Comparison of ENCODE assay signal across 9 mouse cellular contexts in the genomic region with DNA sequence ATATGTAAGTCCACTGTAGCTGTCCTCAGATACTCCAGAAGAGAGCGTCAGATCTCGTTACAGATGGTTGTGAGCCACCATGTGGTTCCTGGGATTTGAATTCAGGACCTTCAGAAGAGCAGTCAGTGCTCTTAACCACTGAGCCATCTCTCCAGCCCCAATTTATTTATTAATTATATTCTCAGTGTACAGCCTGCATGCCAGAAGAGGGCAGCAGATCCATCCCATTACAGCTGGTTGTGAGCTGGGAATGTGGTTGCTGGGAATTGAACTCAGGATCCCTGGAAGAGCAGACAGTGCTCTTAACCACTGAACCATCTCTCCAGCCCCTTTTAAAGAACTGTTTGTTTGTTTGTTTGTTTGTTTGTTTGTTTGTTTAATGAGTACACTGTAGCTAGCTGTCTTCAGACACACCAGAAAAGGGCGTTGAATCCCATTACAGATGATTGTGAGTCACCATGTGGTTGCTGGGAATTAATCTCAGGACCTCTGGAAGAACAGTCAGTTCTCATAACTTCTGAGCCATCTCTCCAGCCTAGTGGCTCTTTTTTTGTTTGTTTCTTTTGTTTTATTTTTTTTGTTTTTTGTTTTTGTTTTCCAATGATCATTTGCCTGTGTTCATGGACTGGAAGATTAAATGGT. TPM values are rescaled to one million over a fixed set of nuclear protein-coding genes. Genes with fewer than 3 reads are reported as not detected.
DNase-seq lines count a peak whose midpoint lies in the region; ATAC-seq and TF ChIP-seq lines count a peak whose summit lies in the region.
"Not testable (repeated sequence)": the region's sequence is repeated elsewhere in the genome, so short reads cannot be mapped to it uniquely, and the experiment has no call there.
"Had no signal": no experiment of that assay in that cellular context is flagged by ENCODE, and none has a peak within 500 bp of the region (broad histone marks: within the 10 kb centered on the region; RNA-seq: fewer than 3 reads in every experiment).

No protein-coding gene starts in this region.

- not testable (repeated sequence) for H3K9ac ChIP-seq in forebrain, postnatal 0 days; liver, embryonic 12.5 days; stomach, postnatal 0 days (ENCODE audit: low read length)

- H3K4me3 ChIP-seq in forebrain, postnatal 0 days (ENCODE audit: low read depth, low read length); kidney, adult 2 months (ENCODE audit: insufficient read depth, low read depth, low read length); liver, embryonic 12.5 days; stomach, postnatal 0 days (ENCODE audit: low read depth, low read length): not testable (repeated sequence)

- 79% methylated on average over 3 of the region's 3 CpGs for WGBS in forebrain, postnatal 0 days
- 89% methylated on average over 3 of the region's 3 CpGs for WGBS in kidney, adult 2 months
- WGBS in liver, embryonic 12.5 days (ENCODE audit: insufficient replicate concordance), result 73% methylated on average over 3 of the region's 3 CpGs
- 52% methylated on average over 3 of the region's 3 CpGs for WGBS in stomach, postnatal 0 days

- not testable (repeated sequence) for H3K9me3 ChIP-seq in forebrain, postnatal 0 days (ENCODE audit: low read length); liver, embryonic 12.5 days (replicated peaks); stomach, postnatal 0 days (ENCODE audit: control insufficient read depth, low read length)

- not testable (repeated sequence) for TF ChIP-seq POLR2A in kidney, adult 2 months (IDR thresholded peaks at IDR 0.05; ENCODE audit: low read depth, low read length)

- TF ChIP-seq CTCF in forebrain, postnatal 0 days (IDR thresholded peaks at IDR 0.05; ENCODE audit: low read depth), result peak; percentile 43
- peak; percentile 63 for TF ChIP-seq CTCF in kidney, adult 2 months (conservative IDR thresholded peaks at IDR 0.05; ENCODE audit: insufficient read depth, insufficient read length, low read depth, low read length)
- TF ChIP-seq CTCF in stomach, postnatal 0 days (IDR thresholded peaks at IDR 0.05; ENCODE audit: low read depth), result peak; percentile 73

- not testable (repeated sequence) for H3K4me2 ChIP-seq in forebrain, postnatal 0 days (ENCODE audit: low read depth); liver, embryonic 12.5 days; stomach, postnatal 0 days (replicated peaks; ENCODE audit: low read depth)

- DNase-seq in 3134 (ENCODE audit: extremely low read depth, insufficient read length, low spot score), result peak; percentile 50
- DNase-seq in ES-CJ7 (ENCODE audit: low read depth, low spot score), result peak; percentile 44
- peak; percentile 38 for DNase-seq in brain, adult 2 months (ENCODE audit: low read depth, low spot score)
- DNase-seq in forebrain, postnatal 0 days, result not testable (repeated sequence)
- peak; percentile 49 for DNase-seq in kidney, adult 2 months
- DNase-seq in lung, postnatal 36 days, result peak; percentile 62
- DNase-seq in stomach, postnatal 0 days (ENCODE audit: low spot score), result peak; percentile 52

- TF ChIP-seq EP300 in stomach, postnatal 0 days (optimal IDR thresholded peaks at IDR 0.05), result not testable (repeated sequence)

- H3K36me3 ChIP-seq in forebrain, postnatal 0 days (ENCODE audit: insufficient read depth); kidney, adult 2 months (ENCODE audit: control insufficient read depth, insufficient read depth, low read length); liver, embryonic 12.5 days; stomach, postnatal 0 days (ENCODE audit: control insufficient read depth, insufficient read depth, low read length): not testable (repeated sequence)

- H3K27ac ChIP-seq in forebrain, postnatal 0 days (ENCODE audit: low read depth, low read length); kidney, adult 2 months (ENCODE audit: insufficient read depth, low read depth, low read length); stomach, postnatal 0 days (replicated peaks): not testable (repeated sequence)
- H3K27ac ChIP-seq in liver, embryonic 12.5 days, result peak overlapping the region; percentile 83; the same call in 1 of the 2 replicates

- ATAC-seq in forebrain, postnatal 0 days; liver, embryonic 12.5 days; stomach, postnatal 0 days (ENCODE audit: low FRiP score, low TSS enrichment): not testable (repeated sequence)

- not testable (repeated sequence) for H3K4me1 ChIP-seq in forebrain, postnatal 0 days (ENCODE audit: insufficient read depth); kidney, adult 2 months (ENCODE audit: control insufficient read depth, insufficient read depth, low read length); stomach, postnatal 0 days (replicated peaks; ENCODE audit: control insufficient read depth, insufficient read depth)
- peaks cover 48% of the 10 kb centered on the region for H3K4me1 ChIP-seq in liver, embryonic 12.5 days

- H3K27me3 ChIP-seq in forebrain, postnatal 0 days (ENCODE audit: insufficient read depth, low read length); kidney, adult 2 months (replicated peaks; ENCODE audit: control insufficient read depth, insufficient read depth, low read length); liver, embryonic 12.5 days (replicated peaks); stomach, postnatal 0 days (ENCODE audit: control insufficient read depth, insufficient read depth, low read length): not testable (repeated sequence)

RNA-seq across cellular contexts. Expression of a gene that starts 13.6 kb away (rescaled TPM):
- 118 and 119 TPM in 2 replicates for total RNA-seq in forebrain, postnatal 0 days (2014; rRNA removed)
- 122 TPM in 2 replicates for polyA plus RNA-seq in forebrain, postnatal 0 days (2015; fragmentation: Nextera tagmentation; extraction: Ambion mirVana)
- 108 and 114 TPM in 2 replicates for polyA plus RNA-seq in kidney, adult 2 months (2012; rRNA removed)
- 49.5 and 51.4 TPM in 2 replicates for polyA plus RNA-seq in liver, embryonic 12.5 days (2016; fragmentation: Nextera tagmentation; extraction: Ambion mirVana)
- polyA plus RNA-seq in stomach, postnatal 0 days (2015; fragmentation: Nextera tagmentation; extraction: Ambion mirVana), result 81.9 and 82.0 TPM in 2 replicates

RNA-seq across cellular contexts. Expression of a gene that starts 30.5 kb away (rescaled TPM):
- total RNA-seq in forebrain, postnatal 0 days (2014; rRNA removed), result 87.9 and 94.4 TPM in 2 replicates
- polyA plus RNA-seq in forebrain, postnatal 0 days (2015; fragmentation: Nextera tagmentation; extraction: Ambion mirVana), result 87.3 and 87.8 TPM in 2 replicates
- 15.4 and 27.5 TPM in 2 replicates for polyA plus RNA-seq in kidney, adult 2 months (2012; rRNA removed)
- polyA plus RNA-seq in liver, embryonic 12.5 days (2016; fragmentation: Nextera tagmentation; extraction: Ambion mirVana), result 12.6 TPM in 2 replicates
- polyA plus RNA-seq in stomach, postnatal 0 days (2015; fragmentation: Nextera tagmentation; extraction: Ambion mirVana), result 45.9 and 65.4 TPM in 2 replicates

RNA-seq across cellular contexts. Expression of a gene that starts 45.9 kb away (rescaled TPM):
- total RNA-seq in forebrain, postnatal 0 days (2014; rRNA removed), result 0.10 TPM in 1 of 2 replicates, not detected in the other
- 0.80 and 1.1 TPM in 2 replicates for polyA plus RNA-seq in forebrain, postnatal 0 days (2015; fragmentation: Nextera tagmentation; extraction: Ambion mirVana)
- 6.6 and 8.1 TPM in 2 replicates for polyA plus RNA-seq in kidney, adult 2 months (2012; rRNA removed)
- polyA plus RNA-seq in liver, embryonic 12.5 days (2016; fragmentation: Nextera tagmentation; extraction: Ambion mirVana), result 3.0 and 3.6 TPM in 2 replicates
- polyA plus RNA-seq in stomach, postnatal 0 days (2015; fragmentation: Nextera tagmentation; extraction: Ambion mirVana), result 0.70 and 0.76 TPM in 2 replicates

RNA-seq across cellular contexts. Expression of a gene that starts 55.4 kb away (rescaled TPM):
- total RNA-seq in forebrain, postnatal 0 days (2014; rRNA removed), result 45.4 and 61.3 TPM in 2 replicates
- 14.8 and 16.9 TPM in 2 replicates for polyA plus RNA-seq in forebrain, postnatal 0 days (2015; fragmentation: Nextera tagmentation; extraction: Ambion mirVana)
- 9.2 and 11.9 TPM in 2 replicates for polyA plus RNA-seq in kidney, adult 2 months (2012; rRNA removed)
- polyA plus RNA-seq in liver, embryonic 12.5 days (2016; fragmentation: Nextera tagmentation; extraction: Ambion mirVana), result 14.3 and 17.4 TPM in 2 replicates
- 25.3 and 29.7 TPM in 2 replicates for polyA plus RNA-seq in stomach, postnatal 0 days (2015; fragmentation: Nextera tagmentation; extraction: Ambion mirVana)
- polyA plus RNA-seq: activated CD4-positive, CD25-positive, alpha-beta regulatory T cell, adult 4 months had no signal

RNA-seq across cellular contexts. Expression of a gene that starts 59.4 kb away (rescaled TPM):
- total RNA-seq in forebrain, postnatal 0 days (2014; rRNA removed), result 220 and 258 TPM in 2 replicates
- 3.5 and 4.6 TPM in 2 replicates for polyA plus RNA-seq in forebrain, postnatal 0 days (2015; fragmentation: Nextera tagmentation; extraction: Ambion mirVana)
- polyA plus RNA-seq in kidney, adult 2 months (2012; rRNA removed), result 1.3 and 2.2 TPM in 2 replicates
- 0.92 and 1.6 TPM in 2 replicates for polyA plus RNA-seq in liver, embryonic 12.5 days (2016; fragmentation: Nextera tagmentation; extraction: Ambion mirVana)
- 0.04 and 0.08 TPM in 2 replicates for polyA plus RNA-seq in stomach, postnatal 0 days (2015; fragmentation: Nextera tagmentation; extraction: Ambion mirVana)
